Mouse (Mus musculus) lung, postnatal 0 days (tissue): ENCODE data around the gene Ifna16. TPM values are rescaled to one million over a fixed set of nuclear protein-coding genes. Genes with fewer than 3 reads are reported as not detected.

Experiments used
- ATAC-seq: fragments of 200-750 bp; cut with Nextera tagmentation; 2 replicates; pipeline ENCODE4 v1.8.0; 2017; ENCODE audit warnings: moderate library complexity
- DNase-seq: peaks from one replicate; pipeline ENCODE4 v3.0.0-alpha.2; 2016; ENCODE audit warnings: low spot score
- H3K27ac ChIP-seq: fragments of 300-500 bp; sonication (generic); 2 replicates; pipeline ENCODE4 v1.5.1; 2014; ENCODE audit warnings: antibody characterized with exemption, mild to moderate bottlenecking, low read length, mixed read lengths
- H3K27me3 ChIP-seq: fragments of 300-500 bp; sonication (generic); replicated peaks from 2 replicates; pipeline ENCODE4 v1.6.1; 2014; ENCODE audit warnings: low read length, mixed read lengths; ENCODE audit not compliant: insufficient read depth
- H3K36me3 ChIP-seq: fragments of 300-500 bp; sonication (generic); 2 replicates; pipeline ENCODE4 v1.6.1; 2014; ENCODE audit warnings: low read length, mixed read lengths; ENCODE audit not compliant: insufficient read depth
- H3K4me1 ChIP-seq: fragments of 300-500 bp; sonication (generic); 2 replicates; pipeline ENCODE4 v1.6.1; 2014; ENCODE audit warnings: antibody characterized with exemption, low read depth, low read length, mixed read lengths; ENCODE audit not compliant: insufficient read depth
- H3K4me2 ChIP-seq: fragments of 300-500 bp; sonication (generic); replicated peaks from 2 replicates; pipeline ENCODE4 v1.6.1; 2014; ENCODE audit warnings: low read depth, mild to moderate bottlenecking, low read length, moderate library complexity, mixed read lengths
- H3K4me3 ChIP-seq: fragments of 300-500 bp; sonication (generic); 2 replicates; pipeline ENCODE4 v1.5.1; 2014; ENCODE audit warnings: low read depth, low read length
- H3K9ac ChIP-seq: fragments of 300-500 bp; sonication (generic); replicated peaks from 2 replicates; pipeline ENCODE4 v1.6.1; 2014; ENCODE audit warnings: low read depth, mild to moderate bottlenecking
- H3K9me3 ChIP-seq: fragments of 300-500 bp; sonication (generic); 2 replicates; pipeline ENCODE4 v1.6.1; 2016; ENCODE audit warnings: low read length, mixed read lengths
- CTCF ChIP-seq: IDR thresholded peaks from 2 replicates; pipeline ENCODE4 v1.5.1; 2016; ENCODE audit warnings: antibody characterized with exemption, mild to moderate bottlenecking
- EP300 ChIP-seq: IDR thresholded peaks from 2 replicates; pipeline ENCODE4 v1.6.1; 2016; ENCODE audit warnings: antibody characterized with exemption, mild to moderate bottlenecking, control low read depth
- WGBS: fragments of 180-500 bp; shearing (Covaris S2); extraction: QIAGEN DNeasy Blood & Tissue Kit; methylation state at CpG from one replicate; pipeline ENCODE4 v1.1.7; 2014; 5-methylcytosine and 5-hydroxymethylcytosine counted together
- polyA plus RNA-seq: library from polyadenylated mRNA; unstranded; fragments of >200 nt; fragmentation: Nextera tagmentation; extraction: Ambion mirVana; gene quantifications from 2 replicates; pipeline ENCODE4 v1.2.1, GENCODE M21; 2015

The Ifna16 gene
- polyA plus RNA-seq, 1 experiment from 2014 or later = not detected

DNA sequence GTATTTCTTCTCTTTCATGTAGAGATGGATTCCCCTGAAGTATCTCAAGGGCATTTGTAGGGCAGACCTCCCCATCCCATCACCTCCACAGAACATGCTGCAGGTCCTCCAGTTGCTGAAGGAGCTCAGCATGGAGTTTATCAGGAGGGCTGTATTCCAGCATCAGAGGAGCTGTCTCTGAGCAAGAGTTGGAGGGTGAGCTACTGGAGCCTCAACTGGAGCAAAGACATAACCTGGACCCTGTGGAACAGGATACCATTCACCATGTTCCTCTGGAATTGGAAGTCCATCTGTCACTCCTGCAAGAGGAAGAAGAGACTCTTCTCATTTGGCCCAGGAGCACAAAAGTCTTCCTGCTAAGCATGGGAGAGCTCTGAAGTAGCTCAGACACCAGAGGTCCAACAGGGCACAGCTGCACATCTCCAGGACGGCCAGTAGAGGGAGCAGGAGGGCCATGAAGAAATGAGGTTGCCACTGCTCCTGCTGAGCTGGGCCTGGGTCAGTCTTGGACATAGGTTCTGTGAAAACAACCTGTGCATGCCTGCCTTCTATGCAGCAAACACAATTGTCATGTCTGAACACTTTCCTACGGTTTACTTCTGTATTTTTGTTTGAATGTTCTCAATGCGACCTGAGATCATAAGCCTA is 19.6 kb upstream of the Ifna16 start:
- Histone ChIP-seq H3K4me1 (no peaks in the 10 kb centered on the region), H3K9ac (no peak overlapping the region), H3K27me3 (no peaks in the 10 kb centered on the region), H3K36me3 (no peaks in the 10 kb centered on the region), H3K4me2 (no peak overlapping the region), H3K4me3 (no peak overlapping the region), H3K9me3 (no peaks in the 10 kb centered on the region), H3K27ac (no peak overlapping the region)
- TF ChIP-seq EP300 = no peak
- peak; percentile 100 for TF ChIP-seq CTCF
- ATAC-seq (peak; percentile 84), DNase-seq (peak; percentile 85)
- WGBS = 21% methylated on average over 3 of the region's 3 CpGs

DNA sequence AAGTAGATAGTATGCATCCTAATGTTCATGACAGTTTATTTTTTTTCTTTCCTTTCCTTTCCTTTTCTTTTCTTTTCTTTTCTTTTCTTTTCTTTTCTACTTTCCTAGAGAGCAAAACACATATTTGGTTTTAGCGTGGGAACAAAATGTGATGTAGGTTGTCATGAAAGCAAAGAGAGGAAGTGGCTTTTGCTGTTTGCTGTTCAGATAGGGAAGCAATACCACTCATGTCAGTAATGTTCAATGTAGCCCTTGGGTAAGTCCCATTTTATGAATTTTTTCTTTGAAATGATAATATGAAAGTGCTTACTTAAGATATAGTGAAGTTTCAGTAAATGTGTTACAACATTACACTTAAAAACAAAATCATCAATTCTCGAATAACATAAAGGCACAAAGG is 16.7 kb upstream of the Ifna16 start:
- H3K4me2 ChIP-seq = no peak overlapping the region
- H3K9ac ChIP-seq = no peak overlapping the region
- H3K27me3 ChIP-seq = no peaks in the 10 kb centered on the region
- H3K4me3 ChIP-seq = no peak overlapping the region
- H3K27ac ChIP-seq = no peak overlapping the region
- no peaks in the 10 kb centered on the region for H3K9me3 ChIP-seq
- H3K4me1 ChIP-seq = no peaks in the 10 kb centered on the region
- no peaks in the 10 kb centered on the region for H3K36me3 ChIP-seq
- peak; percentile 4 for DNase-seq
- ATAC-seq = no peak
- 68% methylated on average over 2 of the region's 2 CpGs for WGBS
- TF ChIP-seq EP300 (no peak), CTCF (no peak)

DNA sequence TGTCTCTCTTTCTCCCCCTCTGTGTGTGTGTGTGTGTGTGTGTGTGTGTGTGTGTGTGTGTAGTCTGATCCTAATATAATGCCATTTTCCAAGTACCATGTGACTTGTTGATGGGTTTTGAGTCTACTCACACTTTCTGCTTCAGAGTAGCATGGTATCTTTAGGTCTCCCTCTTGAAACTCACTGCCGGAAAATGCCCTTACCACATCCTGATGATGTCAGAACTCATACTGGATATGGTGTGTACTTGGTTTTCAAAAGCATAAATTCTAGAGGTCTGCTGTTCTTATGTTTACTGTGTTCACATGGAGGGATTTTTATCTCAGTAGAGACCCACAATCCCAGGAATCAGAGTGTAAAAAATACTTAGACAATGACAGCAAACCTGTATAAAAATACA is 15.8 kb upstream of the Ifna16 start:
- Histone ChIP-seq H3K4me2 (no peak overlapping the region), H3K9me3 (no peaks in the 10 kb centered on the region), H3K27ac (no peak overlapping the region), H3K27me3 (no peaks in the 10 kb centered on the region), H3K4me1 (no peaks in the 10 kb centered on the region), H3K36me3 (no peaks in the 10 kb centered on the region), H3K4me3 (no peak overlapping the region), H3K9ac (no peak overlapping the region)
- WGBS = 52% methylated on average over 1 of the region's 1 CpGs
- no peak for ATAC-seq
- TF ChIP-seq EP300 (no peak), CTCF (no peak)
- no peak for DNase-seq

DNA sequence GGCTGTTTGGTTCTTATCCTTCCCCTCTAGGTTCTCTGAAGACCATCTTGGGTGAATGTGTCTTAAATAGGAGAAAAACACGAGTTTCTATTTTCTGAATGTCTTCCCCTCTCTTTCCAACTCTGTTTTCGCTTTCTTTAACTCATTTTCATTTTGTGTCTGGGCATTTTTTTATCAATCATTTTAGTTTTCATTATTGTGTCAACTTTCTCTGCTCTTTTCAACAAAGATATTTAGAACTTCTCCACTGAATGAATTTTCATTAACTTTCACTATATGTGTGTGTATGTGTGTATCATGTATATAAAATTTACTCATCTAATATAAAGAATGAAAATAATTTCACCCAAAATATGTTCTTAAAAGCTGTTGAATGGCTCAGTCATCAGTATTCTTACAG is 14.5 kb upstream of the Ifna16 start, which contains the start of gene Ifnab:
TSS of gene Ifnab (minus strand) at position 101 of the 400 bp plus-strand sequence.
- Histone ChIP-seq H3K27ac (no peak within 1 kb of the TSS), H3K9me3 (no peaks in the 10 kb centered on the region), H3K9ac (no peak within 1 kb of the TSS), H3K36me3 (no peaks in the 10 kb centered on the region), H3K4me2 (no peak within 1 kb of the TSS), H3K27me3 (no peaks in the 10 kb centered on the region), H3K4me1 (no peaks in the 10 kb centered on the region), H3K4me3 (no peak within 1 kb of the TSS)
- WGBS = 64% methylated on average over 2 of the region's 2 CpGs
- ATAC-seq (no peak), DNase-seq (no peak)
- TF ChIP-seq EP300 (no peak), CTCF (no peak)

DNA sequence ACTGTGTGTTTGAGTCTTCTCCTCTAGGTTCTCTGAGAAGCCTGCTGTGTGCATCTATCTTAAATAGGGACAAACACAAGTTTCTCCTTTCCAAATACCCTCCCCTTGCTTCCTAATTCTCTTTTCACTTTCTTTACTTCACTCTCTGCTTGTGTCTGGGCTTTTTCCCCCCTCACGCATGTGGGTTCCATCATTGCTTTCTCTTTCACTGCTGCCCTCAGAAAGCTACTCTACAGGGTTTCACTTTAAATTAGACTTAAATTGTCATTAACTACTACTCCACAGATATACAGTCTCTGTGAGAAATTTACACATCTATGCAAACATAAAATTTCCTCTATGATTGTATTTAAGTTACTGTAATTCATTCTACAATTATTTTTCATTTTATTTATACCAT is 7.1 kb upstream of the Ifna16 start, which contains the start of gene Ifna2:
TSS of gene Ifna2 (minus strand) at position 101 of the 400 bp plus-strand sequence.
- H3K4me2 ChIP-seq = no peak within 1 kb of the TSS
- ATAC-seq (no peak), DNase-seq (no peak)
- H3K9me3 ChIP-seq = no peaks in the 10 kb centered on the region
- no peaks in the 10 kb centered on the region for H3K4me1 ChIP-seq
- H3K36me3 ChIP-seq = no peaks in the 10 kb centered on the region
- TF ChIP-seq EP300 (no peak), CTCF (no peak)
- WGBS = 88% methylated on average over 1 of the region's 1 CpGs
- H3K27ac ChIP-seq = no peak within 1 kb of the TSS
- no peak within 1 kb of the TSS for H3K9ac ChIP-seq
- no peak within 1 kb of the TSS for H3K4me3 ChIP-seq
- no peaks in the 10 kb centered on the region for H3K27me3 ChIP-seq

DNA sequence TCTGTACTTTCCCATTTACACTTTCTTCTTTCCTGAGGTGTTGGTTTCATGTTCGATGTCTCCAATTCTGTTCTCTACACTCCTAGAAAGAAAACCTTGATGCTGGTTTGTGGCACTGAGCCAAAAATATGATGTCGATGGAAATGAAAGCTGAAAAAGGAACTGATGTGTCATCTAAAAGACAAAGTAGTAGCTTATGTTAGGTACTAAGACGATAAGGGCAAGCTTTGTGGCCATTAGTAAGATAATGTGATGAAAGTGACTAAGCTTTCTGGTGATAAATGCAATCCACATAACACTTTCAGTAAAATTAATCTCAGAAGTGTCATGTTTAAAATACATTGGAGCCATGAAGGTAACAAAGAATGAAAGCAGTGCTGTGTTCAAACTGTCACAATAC is 4.6 kb upstream of the Ifna16 start:
- Histone ChIP-seq H3K9ac (no peak overlapping the region), H3K4me3 (no peak overlapping the region), H3K27ac (no peak overlapping the region), H3K36me3 (no peaks in the 10 kb centered on the region), H3K27me3 (no peaks in the 10 kb centered on the region), H3K4me1 (no peaks in the 10 kb centered on the region), H3K4me2 (no peak overlapping the region), H3K9me3 (no peaks in the 10 kb centered on the region)
- TF ChIP-seq CTCF (no peak), EP300 (no peak)
- DNase-seq (no peak), ATAC-seq (no peak)
- WGBS = 40% methylated on average over 3 of the region's 3 CpGs

DNA sequence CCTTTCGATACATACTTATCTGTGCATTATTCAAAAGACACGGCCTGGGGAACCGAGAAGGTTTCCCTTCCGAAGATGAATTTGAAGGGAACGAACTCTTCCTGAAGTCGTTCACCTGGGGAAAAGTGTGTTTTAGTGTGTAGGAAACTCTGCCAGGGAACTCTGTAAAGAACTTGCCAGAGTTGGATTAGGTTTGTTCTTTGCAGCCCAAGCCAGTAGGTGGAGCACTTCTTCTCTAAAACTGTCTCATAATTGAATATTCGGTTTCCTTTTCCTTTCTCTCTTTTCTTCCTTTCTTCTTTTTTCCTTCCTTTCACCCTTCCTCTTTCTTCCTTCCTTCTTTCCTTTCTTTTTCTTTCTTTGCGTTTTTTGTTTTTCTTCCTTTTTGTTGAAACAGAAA is 3.6 kb upstream of the Ifna16 start:
- 41% methylated on average over 8 of the region's 8 CpGs for WGBS
- Histone ChIP-seq H3K4me2 (no peak overlapping the region), H3K9me3 (no peaks in the 10 kb centered on the region), H3K36me3 (no peaks in the 10 kb centered on the region), H3K27ac (no peak overlapping the region), H3K9ac (no peak overlapping the region), H3K27me3 (no peaks in the 10 kb centered on the region), H3K4me3 (no peak overlapping the region), H3K4me1 (no peaks in the 10 kb centered on the region)
- peak; percentile 40 for DNase-seq
- no peak for ATAC-seq
- TF ChIP-seq CTCF (peak; percentile 60), EP300 (no peak)
